Mouse (Mus musculus): ENCODE results near the gene Hs3st3a1.

GRCm38 (mm10) chr11:64544236-64544635, 109.1 kb downstream of the Hs3st3a1 start:
- TF ChIP-seq CTCF (IDR thresholded peaks at IDR 0.05; ENCODE audit: borderline replicate concordance, insufficient read depth, low read length) (no peak), POLR2A (IDR thresholded peaks at IDR 0.05; ENCODE audit: low read depth, low read length) (no peak)
